Mouse (Mus musculus) C2C12 (cell line): ENCODE measurements around the gene Ssc4d.

Source experiments
- CEBPB ChIP-seq: IDR thresholded peaks from one replicate; pipeline ENCODE4 v1.6.1; 2011; ENCODE audit warnings: low read depth, mild to moderate bottlenecking, control low read depth, moderate library complexity
- CTCF ChIP-seq: IDR thresholded peaks from one replicate; pipeline ENCODE4 v1.5.1; 2011; ENCODE audit not compliant: control insufficient read depth, insufficient read depth, insufficient read length
- FOSL1 ChIP-seq: IDR thresholded peaks from one replicate; pipeline ENCODE4 v1.8.0; 2011; ENCODE audit warnings: mild to moderate bottlenecking, low read length; ENCODE audit not compliant: poor library complexity, insufficient read depth, severe bottlenecking
- MAX ChIP-seq: IDR thresholded peaks from one replicate; pipeline ENCODE4 v1.6.1; 2011; ENCODE audit warnings: mild to moderate bottlenecking, control low read depth
- MYOD1 ChIP-seq: IDR thresholded peaks from one replicate; pipeline ENCODE4 v1.6.1; 2011; ENCODE audit warnings: low read depth; ENCODE audit not compliant: control insufficient read depth, insufficient read length
- MYOG ChIP-seq: IDR thresholded peaks from one replicate; pipeline ENCODE4 v1.6.1; 2011; ENCODE audit not compliant: control insufficient read depth, insufficient read length; ENCODE audit errors: extremely low read depth
- USF1 ChIP-seq: IDR thresholded peaks from one replicate; pipeline ENCODE4 v1.6.1; 2011; ENCODE audit warnings: low read depth, mild to moderate bottlenecking, control low read depth, moderate library complexity

- TF ChIP-seq CTCF (peak; percentile 14), MYOD1 (no peak), USF1 (no peak), MAX (no peak), MYOG (no peak), CEBPB (no peak), FOSL1 (no peak)
These were observed 5.5 kb downstream of the Ssc4d start for GRCm38 (mm10) chr5:135968781-135969180.
